Mouse (Mus musculus) ES-Bruce4 (cell line): ENCODE data around the gene Slc25a35.

Experiments
- CTCF ChIP-seq: IDR thresholded peaks from one replicate; pipeline ENCODE4 v1.8.1; 2011; ENCODE audit warnings: low read depth, low read length
- EP300 ChIP-seq: IDR thresholded peaks from 2 replicates; pipeline ENCODE4 v1.6.1; 2011; ENCODE audit warnings: low read depth, low read length; ENCODE audit not compliant: insufficient read depth
- POLR2A ChIP-seq: IDR thresholded peaks from one replicate; pipeline ENCODE4 v1.8.1; 2011; ENCODE audit warnings: low read length; ENCODE audit not compliant: insufficient read depth

- TF ChIP-seq POLR2A, result no peak
- TF ChIP-seq CTCF, result no peak
- TF ChIP-seq EP300, result no peak
These were observed 2.3 kb downstream of the Slc25a35 start for GRCm38 (mm10) chr11:68970232-68970631.
